Mouse (Mus musculus) CH12.LX (cell line): ENCODE measurements around the gene Grk6.

Source experiments
- CTCF ChIP-seq, 2 experiments: IDR thresholded peaks in 1 of 2; conservative IDR thresholded peaks in 1 of 2; 2 replicates each; pipeline ENCODE4 v1.5.1; 2011 to 2012; ENCODE audit warnings: low read depth in 2 of 2, low read length in 2 of 2, improper control_type of control experiment in 1 of 2, inconsistent platforms in 1 of 2, mild to moderate bottlenecking in 1 of 2, moderate library complexity in 1 of 2
- HCFC1 ChIP-seq: IDR thresholded peaks from 2 replicates; pipeline ENCODE4 v1.6.1; 2012; ENCODE audit warnings: low read depth, mild to moderate bottlenecking, inconsistent platforms, low read length, improper control_type of control experiment
- IRF4 ChIP-seq: IDR thresholded peaks from 2 replicates; pipeline ENCODE4 v1.6.1; 2014; ENCODE audit warnings: low read depth, mild to moderate bottlenecking, inconsistent platforms, low read length, improper control_type of control experiment
- JUN ChIP-seq: IDR thresholded peaks from 2 replicates; pipeline ENCODE4 v1.6.1; 2011; ENCODE audit warnings: low read depth, mild to moderate bottlenecking, low read length, improper control_type of control experiment, moderate library complexity; ENCODE audit not compliant: insufficient read depth
- JUND ChIP-seq: conservative IDR thresholded peaks from 2 replicates; pipeline ENCODE4 v1.6.1; 2011; ENCODE audit warnings: low read depth, low read length, improper control_type of control experiment
- MAX ChIP-seq: IDR thresholded peaks from 2 replicates; pipeline ENCODE4 v1.6.1; 2011; ENCODE audit warnings: low read length, improper control_type of control experiment
- MXI1 ChIP-seq: IDR thresholded peaks from 2 replicates; pipeline ENCODE4 v1.6.1; 2011; ENCODE audit warnings: mild to moderate bottlenecking, low read depth, low read length, improper control_type of control experiment
- POLR2A ChIP-seq: IDR thresholded peaks from 2 replicates; pipeline ENCODE4 v1.6.1; 2011; ENCODE audit warnings: low read depth, mild to moderate bottlenecking, improper control_type of control experiment, low read length
- TBP ChIP-seq: conservative IDR thresholded peaks from 2 replicates; pipeline ENCODE4 v1.6.1; 2011; ENCODE audit warnings: low read depth, low read length, improper control_type of control experiment
- TCF12 ChIP-seq: IDR thresholded peaks from 2 replicates; pipeline ENCODE4 v1.6.1; 2014; ENCODE audit warnings: low read depth, mild to moderate bottlenecking, inconsistent platforms, low read length, improper control_type of control experiment
- ZKSCAN1 ChIP-seq: IDR thresholded peaks from 2 replicates; pipeline ENCODE4 v1.6.1; 2012; ENCODE audit warnings: low read depth, inconsistent platforms, low read length, improper control_type of control experiment, borderline replicate concordance

- no peak for TF ChIP-seq JUN
- TF ChIP-seq ZKSCAN1 = no peak
- TF ChIP-seq JUND = no peak
- TF ChIP-seq CTCF (conservative IDR thresholded peaks at IDR 0.05 in 1 of 2, IDR thresholded peaks at IDR 0.05 in 1 of 2; ENCODE audit: low read depth in 2 of 2, low read length in 2 of 2) = no peak
- no peak for TF ChIP-seq POLR2A
- no peak for TF ChIP-seq MAX
- TF ChIP-seq TBP = no peak
- TF ChIP-seq IRF4 = no peak
- no peak for TF ChIP-seq TCF12
- TF ChIP-seq HCFC1 = no peak
- no peak for TF ChIP-seq MXI1
Measured at GRCm38 (mm10) chr13:55502405-55502804, 57.5 kb downstream of the Grk6 start.
